Mouse (Mus musculus) midbrain, embryonic 13.5 days (tissue): ENCODE measurements around the gene 1700019A02Rik. TPM values are rescaled to one million over a fixed set of nuclear protein-coding genes. Genes with fewer than 3 reads are reported as not detected.

Experiments used
- ATAC-seq: fragments of 200-750 bp; cut with Nextera tagmentation; 2 replicates; pipeline ENCODE4 v1.8.0; 2017; ENCODE audit warnings: mild to moderate bottlenecking, moderate TSS enrichment, moderate library complexity
- H3K27ac ChIP-seq: fragments of 300-500 bp; sonication (generic); 2 replicates; pipeline ENCODE4 v1.5.1; 2015; ENCODE audit warnings: inconsistent platforms, mild to moderate bottlenecking, moderate library complexity
- H3K27me3 ChIP-seq: fragments of 300-500 bp; sonication (generic); 2 replicates; pipeline ENCODE4 v1.6.1; 2015; ENCODE audit warnings: mild to moderate bottlenecking, inconsistent platforms
- H3K36me3 ChIP-seq: fragments of 300-500 bp; sonication (generic); 2 replicates; pipeline ENCODE4 v1.6.1; 2015; ENCODE audit warnings: mild to moderate bottlenecking, inconsistent platforms
- H3K4me1 ChIP-seq: fragments of 300-500 bp; sonication (generic); replicated peaks from 2 replicates; pipeline ENCODE4 v1.6.1; 2015; ENCODE audit warnings: inconsistent platforms
- H3K4me2 ChIP-seq: fragments of 300-500 bp; sonication (generic); replicated peaks from 2 replicates; pipeline ENCODE4 v1.6.1; 2015; ENCODE audit warnings: moderate library complexity, mild to moderate bottlenecking, inconsistent platforms
- H3K4me3 ChIP-seq: fragments of 300-500 bp; sonication (generic); replicated peaks from 2 replicates; pipeline ENCODE4 v1.5.1; 2015; ENCODE audit warnings: mild to moderate bottlenecking, inconsistent platforms
- H3K9ac ChIP-seq: fragments of 300-500 bp; sonication (generic); replicated peaks from 2 replicates; pipeline ENCODE4 v1.6.1; 2015; ENCODE audit warnings: mild to moderate bottlenecking, inconsistent platforms
- H3K9me3 ChIP-seq: fragments of 300-500 bp; sonication (generic); 2 replicates; pipeline ENCODE4 v1.6.1; 2016; ENCODE audit warnings: mild to moderate bottlenecking, inconsistent platforms
- WGBS: fragments of 180-500 bp; shearing (Covaris S2); methylation state at CpG from one replicate; pipeline ENCODE4 v1.1.7; 2015; 5-methylcytosine and 5-hydroxymethylcytosine counted together
- polyA plus RNA-seq: library from polyadenylated mRNA; unstranded; fragments of >200 nt; fragmentation: Nextera tagmentation; extraction: Ambion mirVana; gene quantifications from 2 replicates; pipeline ENCODE4 v1.2.1, GENCODE M21; 2015

Gene 1700019A02Rik
- polyA plus RNA-seq, 1 experiment from 2014 or later, result not detected

GRCm38 (mm10) chr1:53110561-53110960 lies 76.9 kb downstream of the 1700019A02Rik start:
- Histone ChIP-seq H3K27ac (no peak overlapping the region), H3K4me3 (no peak overlapping the region), H3K27me3 (no peaks in the 10 kb centered on the region), H3K4me2 (no peak overlapping the region), H3K36me3 (no peaks in the 10 kb centered on the region), H3K4me1 (no peaks in the 10 kb centered on the region), H3K9me3 (no peaks in the 10 kb centered on the region), H3K9ac (no peak overlapping the region)
- ATAC-seq, result no peak
- WGBS, result 91% methylated on average over 1 of the region's 1 CpGs

Other genes starting within 250 kb of the 1700019A02Rik start
- gene 1700019D03Rik, start 167.5 kb downstream of the 1700019A02Rik start, polyA plus RNA-seq, result 0.83 and 1.8 TPM in 2 replicates
- gene Mstn, start 126.0 kb downstream of the 1700019A02Rik start, polyA plus RNA-seq, result 0.24 and 0.31 TPM in 2 replicates
- 10.3 and 11.6 TPM in 2 replicates for gene Pms1, start 109.4 kb upstream of the 1700019A02Rik start, polyA plus RNA-seq
- gene Ormdl1, start 109.5 kb upstream of the 1700019A02Rik start, polyA plus RNA-seq, result 75.2 and 77.8 TPM in 2 replicates
- not detected in 2 replicates for gene Gm28778, start 109.5 kb upstream of the 1700019A02Rik start, polyA plus RNA-seq
- gene Osgepl1, start 126.0 kb upstream of the 1700019A02Rik start, polyA plus RNA-seq, result 21.6 and 24.1 TPM in 2 replicates
- gene Asdurf, start 165.0 kb upstream of the 1700019A02Rik start, polyA plus RNA-seq, result 5.8 and 13.3 TPM in 2 replicates
- gene Gm28551, start 165.0 kb upstream of the 1700019A02Rik start, polyA plus RNA-seq, result 1.9 and 2.0 TPM in 2 replicates
- gene Asnsd1, start 165.1 kb upstream of the 1700019A02Rik start, polyA plus RNA-seq, result 67.9 and 71.7 TPM in 2 replicates